Comparison of ENCODE assay signal across 29 mouse cellular contexts in the genomic region with DNA sequence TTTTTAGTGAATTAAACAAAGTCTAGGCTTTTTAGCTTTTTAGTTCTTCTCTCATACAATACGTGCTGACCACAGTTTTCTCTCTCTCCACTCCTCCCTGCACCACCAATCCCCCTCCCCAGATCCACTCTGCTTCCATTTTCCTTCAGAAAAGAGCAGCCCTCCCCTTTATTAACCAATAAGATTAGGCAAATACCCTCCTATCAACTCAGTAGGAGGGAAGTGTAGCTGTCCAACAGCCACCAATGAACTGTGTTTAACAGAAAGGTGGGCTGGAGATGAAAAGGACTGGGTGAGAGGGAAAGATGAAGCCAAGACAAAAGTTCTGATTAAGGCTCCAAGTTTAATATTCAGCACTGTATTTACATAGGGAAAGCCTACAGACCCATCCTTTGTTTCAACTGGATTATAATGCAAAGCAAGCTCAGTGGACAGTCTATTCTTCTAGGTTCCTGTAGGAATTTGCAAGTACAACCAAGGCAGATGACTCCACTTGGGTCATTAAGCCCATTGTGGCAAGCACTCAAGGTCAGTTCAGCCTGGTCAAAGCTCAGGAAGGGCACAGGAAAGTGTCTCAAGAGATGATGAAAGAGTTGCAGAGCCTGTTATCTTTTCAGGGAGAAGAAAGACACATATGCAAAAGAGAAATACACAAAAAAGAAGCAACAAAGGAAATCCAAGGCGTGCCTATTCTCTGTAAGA.
A peak's percentile ranks its signal among the peaks of the same experiment; 100 is the strongest.
DNase-seq lines count a peak whose midpoint lies in the region; ATAC-seq lines count a peak whose summit lies in the region.
"Had no signal": no experiment of that assay in that cellular context is flagged by ENCODE, and none has a peak within 500 bp of the region (broad histone marks: within the 10 kb centered on the region; RNA-seq: fewer than 3 reads in every experiment).

No protein-coding gene starts in this region.

- no peaks in the 10 kb centered on the region for H3K9me3 ChIP-seq in hindbrain, embryonic 11.5 days (ENCODE audit: control insufficient read depth, low read length)
- H3K9me3 ChIP-seq in hindbrain, embryonic 16.5 days (ENCODE audit: control insufficient read depth, low read length): no peaks in the 10 kb centered on the region
- no peaks in the 10 kb centered on the region for H3K9me3 ChIP-seq in neural tube, embryonic 11.5 days (ENCODE audit: control insufficient read depth, low read length)
- H3K9me3 ChIP-seq: embryonic facial prominence, embryonic 12.5 days; hindbrain, embryonic 15.5 days; intestine, embryonic 15.5 days; liver, embryonic 12.5 days had no signal

- 13% methylated on average over 2 of the region's 2 CpGs for WGBS in hindbrain, embryonic 11.5 days
- WGBS in hindbrain, embryonic 16.5 days: 15% methylated on average over 2 of the region's 2 CpGs
- 28% methylated on average over 2 of the region's 2 CpGs for WGBS in neural tube, embryonic 11.5 days

- DNase-seq in hindbrain, embryonic 11.5 days (ENCODE audit: low spot score): peak; percentile 8
- peak; percentile 3 for DNase-seq in retina, embryonic 14.5 days (ENCODE audit: low spot score)
- DNase-seq in retina, postnatal 1 day: no peak
- peak; percentile 56 for DNase-seq in embryo, embryonic 10 days (ENCODE audit: low spot score)
- peak; percentile 20 for DNase-seq in neural tube, embryonic 11.5 days (ENCODE audit: low spot score)
- no peak for DNase-seq in urinary bladder, postnatal 14 days (ENCODE audit: low spot score)
- no peak for DNase-seq in frontal cortex, postnatal 36 days (ENCODE audit: low spot score in 2 of 2)
- DNase-seq: adrenal gland, postnatal 25 days; cerebellum, adult 11-12 months; cerebellum, adult 9-11 months; gastrocnemius, adult 2 months; gastrocnemius, postnatal 36 days; heart, adult 18-20 months; heart, postnatal 4 days; kidney, adult 2 months; kidney, postnatal 36 days; layer of hippocampus, postnatal 36 days; left cerebral cortex, postnatal 4 days; liver, postnatal 0 days; lung, postnatal 36 days; thymus, postnatal 4 days had no signal

- H3K4me2 ChIP-seq in hindbrain, embryonic 11.5 days (replicated peaks; ENCODE audit: low read depth, low read length): no peak overlapping the region
- H3K4me2 ChIP-seq in hindbrain, embryonic 16.5 days (ENCODE audit: low read length): no peak overlapping the region
- H3K4me2 ChIP-seq in neural tube, embryonic 11.5 days (ENCODE audit: low read depth): no peak overlapping the region
- H3K4me2 ChIP-seq: embryonic facial prominence, embryonic 12.5 days; heart, embryonic 11.5 days; hindbrain, embryonic 15.5 days; intestine, embryonic 15.5 days; liver, embryonic 12.5 days had no signal

- ATAC-seq in hindbrain, embryonic 11.5 days (ENCODE audit: low FRiP score): peak; percentile 77
- ATAC-seq in hindbrain, embryonic 16.5 days: no peak
- peak; percentile 58 for ATAC-seq in neural tube, embryonic 11.5 days (ENCODE audit: insufficient read depth, low FRiP score, low TSS enrichment)
- ATAC-seq: CD4-positive, CD25-positive, alpha-beta regulatory T cell, adult 4 months; intestine, embryonic 15.5 days; liver, embryonic 12.5 days; liver, postnatal 0 days had no signal

- no peaks in the 10 kb centered on the region for H3K4me1 ChIP-seq in hindbrain, embryonic 11.5 days (replicated peaks; ENCODE audit: control insufficient read depth, insufficient read depth, low read length)
- H3K4me1 ChIP-seq in hindbrain, embryonic 16.5 days (ENCODE audit: control insufficient read depth, insufficient read depth, low read depth, low read length): no peaks in the 10 kb centered on the region
- H3K4me1 ChIP-seq in neural tube, embryonic 11.5 days (ENCODE audit: control insufficient read depth, insufficient read depth, low read length): no peaks in the 10 kb centered on the region
- H3K4me1 ChIP-seq: embryonic facial prominence, embryonic 12.5 days; hindbrain, embryonic 15.5 days; intestine, embryonic 15.5 days; liver, embryonic 12.5 days had no signal

- no peak overlapping the region for H3K4me3 ChIP-seq in hindbrain, embryonic 11.5 days (ENCODE audit: low read depth, low read length)
- H3K4me3 ChIP-seq in hindbrain, embryonic 16.5 days (ENCODE audit: low read length): no peak overlapping the region
- no peak overlapping the region for H3K4me3 ChIP-seq in neural tube, embryonic 11.5 days (ENCODE audit: low read depth, low read length)
- H3K4me3 ChIP-seq: embryonic facial prominence, embryonic 12.5 days; gastrocnemius, adult 2 months; hindbrain, embryonic 15.5 days; intestine, embryonic 15.5 days; layer of hippocampus, adult 2 months; liver, embryonic 12.5 days had no signal

- no peak overlapping the region for H3K9ac ChIP-seq in hindbrain, embryonic 11.5 days (ENCODE audit: low read depth, low read length)
- no peak overlapping the region for H3K9ac ChIP-seq in hindbrain, embryonic 16.5 days (ENCODE audit: low read depth, low read length)
- no peak overlapping the region for H3K9ac ChIP-seq in neural tube, embryonic 11.5 days (ENCODE audit: low read length)
- H3K9ac ChIP-seq: embryonic facial prominence, embryonic 12.5 days; hindbrain, embryonic 15.5 days; intestine, embryonic 15.5 days; liver, embryonic 12.5 days; liver, postnatal 0 days had no signal

- H3K27me3 ChIP-seq in hindbrain, embryonic 11.5 days (ENCODE audit: control insufficient read depth, insufficient read depth, low read length): no peaks in the 10 kb centered on the region
- H3K27me3 ChIP-seq in hindbrain, embryonic 16.5 days (replicated peaks; ENCODE audit: control insufficient read depth, insufficient read depth, low read length): no peaks in the 10 kb centered on the region
- H3K27me3 ChIP-seq in neural tube, embryonic 11.5 days (ENCODE audit: control insufficient read depth, insufficient read depth, low read length): no peaks in the 10 kb centered on the region
- H3K27me3 ChIP-seq: embryonic facial prominence, embryonic 12.5 days; hindbrain, embryonic 15.5 days; intestine, embryonic 15.5 days; liver, embryonic 12.5 days had no signal

- no peak overlapping the region for H3K27ac ChIP-seq in hindbrain, embryonic 11.5 days (ENCODE audit: low read depth, low read length)
- H3K27ac ChIP-seq in hindbrain, embryonic 16.5 days (ENCODE audit: low read depth, low read length): no peak overlapping the region
- no peak overlapping the region for H3K27ac ChIP-seq in neural tube, embryonic 11.5 days (ENCODE audit: low read depth, low read length)
- H3K27ac ChIP-seq: embryonic facial prominence, embryonic 12.5 days; gastrocnemius, adult 2 months; hindbrain, embryonic 15.5 days; intestine, embryonic 15.5 days; layer of hippocampus, adult 2 months; liver, embryonic 12.5 days had no signal

- H3K36me3 ChIP-seq in hindbrain, embryonic 11.5 days (ENCODE audit: control insufficient read depth, insufficient read depth, low read length): no peaks in the 10 kb centered on the region
- no peaks in the 10 kb centered on the region for H3K36me3 ChIP-seq in hindbrain, embryonic 16.5 days (ENCODE audit: control insufficient read depth, insufficient read depth, low read length)
- no peaks in the 10 kb centered on the region for H3K36me3 ChIP-seq in neural tube, embryonic 11.5 days (ENCODE audit: control insufficient read depth, insufficient read depth, low read length)
- H3K36me3 ChIP-seq: embryonic facial prominence, embryonic 12.5 days; hindbrain, embryonic 15.5 days; intestine, embryonic 15.5 days; liver, embryonic 12.5 days had no signal

Comparison
In these comparisons a context has a peak if more than half of its experiments do, and no peak if none do; other contexts are left out.
1. DNase-seq: peak in hindbrain, embryonic 11.5 days (single experiment), retina, embryonic 14.5 days (single experiment), embryo, embryonic 10 days (single experiment) and neural tube, embryonic 11.5 days (single experiment); none in retina, postnatal 1 day (single experiment), urinary bladder, postnatal 14 days (single experiment) and frontal cortex, postnatal 36 days (0 of 2).